Mouse (Mus musculus) kidney, adult 2 months (tissue): Measurements from ENCODE around the gene Il12rb1.

Source experiments
- CTCF ChIP-seq: fragments of 200-500 bp; conservative IDR thresholded peaks from 2 replicates; pipeline ENCODE4 v1.5.1; 2011; ENCODE audit warnings: low read depth, mild to moderate bottlenecking, control low read depth, low read length, moderate library complexity, mixed read lengths; ENCODE audit not compliant: insufficient read depth, insufficient read length
- POLR2A ChIP-seq: fragments of 200-500 bp; IDR thresholded peaks from one replicate; pipeline ENCODE4 v1.6.1; 2011; ENCODE audit warnings: low read depth, low read length, control low read depth

DNA sequence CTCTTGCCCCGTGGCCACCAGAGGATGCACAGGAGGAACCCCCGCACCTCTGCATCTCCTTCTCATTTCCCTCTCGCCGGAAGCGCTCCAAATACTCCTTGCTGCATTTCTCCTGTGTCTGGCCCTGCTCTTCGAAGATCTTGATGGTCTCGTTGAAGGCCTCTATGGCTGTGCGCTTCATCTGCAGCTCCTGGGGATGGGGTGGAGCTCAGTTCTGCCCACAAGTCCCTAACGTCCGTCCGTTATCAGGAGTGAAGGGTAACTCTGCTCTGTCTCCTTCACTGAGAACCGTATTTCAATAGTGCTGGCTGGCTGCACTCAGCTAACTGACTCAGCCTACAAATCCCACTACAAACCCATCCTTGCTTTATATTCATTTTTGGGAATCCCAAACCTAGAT is 38.4 kb upstream of the Il12rb1 start:
- TF ChIP-seq CTCF (no peak), POLR2A (no peak)
